Mouse (Mus musculus) R1 (cell line): ENCODE data around the gene Tdrd7.

Source experiments
- DNase-seq: peaks from one replicate; pipeline ENCODE4 v3.0.0-alpha.2; 2018; ENCODE audit warnings: low read depth, low spot score

Tdrd7 gene

GRCm38 (mm10) chr4:46041761-46042504 is 76.8 kb downstream of the Tdrd7 start:
- no peak for DNase-seq

- DNase-seq = no peak
These were observed 77.3 kb downstream of the Tdrd7 start for GRCm38 (mm10) chr4:46042505-46042850.

- no peak for DNase-seq
These were observed 78.2 kb downstream of the Tdrd7 start for GRCm38 (mm10) chr4:46043361-46043760.

- DNase-seq = no peak
These were observed 82.8 kb downstream of the Tdrd7 start for GRCm38 (mm10) chr4:46047971-46048370.

DNA sequence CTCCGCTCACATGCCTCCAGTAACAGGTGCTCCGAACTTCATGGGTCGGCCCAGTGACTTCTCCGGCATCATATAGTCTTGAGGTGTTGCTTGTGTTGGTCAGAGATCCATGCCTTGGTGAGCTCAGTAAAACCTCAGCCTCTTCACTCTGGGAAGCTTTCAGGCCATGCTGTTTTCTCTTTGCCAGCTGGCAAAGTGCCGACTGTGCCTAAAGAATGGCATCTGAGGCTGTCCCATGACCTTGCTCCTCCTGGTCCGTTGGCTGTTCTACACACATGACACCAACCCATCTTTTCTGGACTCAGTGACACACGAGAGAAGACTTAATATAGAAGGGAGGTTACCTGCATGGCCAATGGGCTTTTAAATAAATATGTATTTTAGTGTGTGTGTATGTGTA is 83.3 kb downstream of the Tdrd7 start:
- no peak for DNase-seq

GRCm38 (mm10) chr4:46053323-46054107 is 88.4 kb downstream of the Tdrd7 start:
- no peak for DNase-seq

DNA sequence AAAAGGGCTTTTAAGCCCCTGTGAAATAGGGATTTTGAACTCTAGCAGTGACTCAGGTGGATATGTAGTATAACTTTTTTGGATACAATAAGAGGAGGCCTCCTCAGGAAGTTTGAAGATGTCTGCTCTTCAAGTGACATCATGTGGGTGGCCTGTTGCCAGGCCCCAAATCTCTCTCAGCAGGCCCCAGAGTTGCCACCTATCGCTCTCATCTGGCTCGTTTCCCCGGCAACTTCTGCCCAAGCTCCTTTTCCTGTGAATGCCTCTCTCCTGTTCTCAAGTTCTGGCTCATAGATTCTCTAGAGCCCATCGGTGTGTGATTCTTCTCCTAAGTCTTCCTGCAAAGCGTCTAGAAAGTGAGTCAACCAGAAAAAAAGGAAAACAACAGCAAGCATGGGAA is 91.0 kb downstream of the Tdrd7 start:
- no peak for DNase-seq

DNA sequence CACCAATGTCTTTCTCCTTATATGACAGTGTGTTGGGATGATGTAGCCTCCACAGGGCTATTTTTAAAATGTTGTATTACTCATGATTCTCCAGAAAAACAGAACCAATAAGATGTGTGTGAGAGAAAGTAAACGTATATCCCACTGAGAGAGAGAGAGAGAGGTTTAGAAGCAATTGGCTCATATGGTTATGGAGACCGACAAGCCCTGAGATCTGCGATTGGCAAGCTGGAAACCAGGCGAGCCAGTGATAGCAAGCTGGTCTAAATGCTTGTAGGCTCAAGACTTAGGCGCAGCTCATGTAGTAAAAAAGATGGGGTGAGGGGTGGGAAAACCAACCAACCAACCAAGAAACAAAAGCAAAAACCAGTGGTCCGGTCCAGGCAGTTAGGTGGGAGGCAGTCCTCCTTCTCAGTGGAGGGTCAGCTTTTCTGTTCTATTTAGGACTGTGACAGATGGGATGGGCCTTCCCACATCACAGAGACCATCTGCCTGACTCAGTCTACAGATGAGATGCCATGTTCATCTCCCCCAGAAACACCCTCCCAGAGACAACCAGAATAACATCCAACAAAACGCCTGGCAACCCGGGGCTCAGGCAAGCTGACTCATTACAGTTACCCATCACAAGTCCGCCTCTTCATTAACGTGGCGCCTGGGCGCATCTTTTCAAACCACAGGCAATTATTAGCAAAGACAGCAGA is 96.3 kb downstream of the Tdrd7 start:
- no peak for DNase-seq

GRCm38 (mm10) chr4:46063841-46064240 is 98.7 kb downstream of the Tdrd7 start:
- no peak for DNase-seq

GRCm38 (mm10) chr4:46064263-46064662 is 99.1 kb downstream of the Tdrd7 start:
- no peak for DNase-seq

DNA sequence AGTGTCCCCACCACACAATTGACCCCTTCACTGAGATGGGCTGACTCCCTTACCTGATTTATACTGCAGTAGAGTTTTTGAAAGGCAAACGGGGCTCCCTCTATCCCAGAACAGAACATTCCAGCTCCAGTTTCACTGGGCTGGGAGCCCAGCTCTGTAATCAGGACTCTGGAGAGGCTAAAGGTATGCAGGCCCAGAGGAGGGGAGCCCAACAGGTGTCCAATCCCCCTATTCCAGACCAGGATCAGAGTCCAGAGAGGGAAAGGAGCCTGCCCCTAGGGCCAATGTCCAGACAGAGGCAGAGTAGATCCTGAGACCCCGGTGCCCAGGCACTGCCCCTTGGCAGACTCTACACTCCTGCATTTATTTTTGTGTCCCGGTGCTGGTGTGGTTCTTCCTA is 99.8 kb downstream of the Tdrd7 start:
- no peak for DNase-seq

DNA sequence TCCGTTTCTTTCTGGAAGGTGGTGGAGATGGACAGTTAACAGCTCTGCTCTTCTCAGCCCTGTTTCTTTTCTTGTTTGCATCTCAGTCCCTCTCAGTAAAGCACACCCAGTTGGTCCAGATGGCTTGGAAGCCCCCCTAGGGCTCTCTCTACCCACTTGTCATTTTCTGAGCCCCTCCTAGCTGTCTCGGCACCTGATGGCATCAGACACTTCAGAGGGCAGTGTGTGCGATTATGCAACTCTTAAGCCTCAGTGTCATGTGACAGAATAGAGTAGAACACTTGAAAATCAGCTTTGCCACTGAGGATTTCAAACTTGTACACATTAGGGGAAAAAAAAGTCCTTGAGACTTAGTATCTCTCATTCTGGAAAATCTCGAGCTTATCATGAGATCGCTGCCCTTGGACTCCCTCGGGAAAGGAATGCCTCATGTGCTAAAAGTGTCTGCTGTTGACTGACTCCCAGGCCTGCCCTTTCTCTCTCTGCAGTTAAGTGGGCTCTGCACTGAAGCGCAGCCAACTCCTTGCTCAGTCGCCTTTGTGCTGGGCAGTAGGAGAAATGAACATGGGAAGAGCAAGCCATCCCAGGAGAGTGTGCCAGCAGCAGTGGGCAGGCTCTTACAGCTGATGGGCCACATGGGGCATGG is 100.7 kb downstream of the Tdrd7 start:
- no peak for DNase-seq

DNA sequence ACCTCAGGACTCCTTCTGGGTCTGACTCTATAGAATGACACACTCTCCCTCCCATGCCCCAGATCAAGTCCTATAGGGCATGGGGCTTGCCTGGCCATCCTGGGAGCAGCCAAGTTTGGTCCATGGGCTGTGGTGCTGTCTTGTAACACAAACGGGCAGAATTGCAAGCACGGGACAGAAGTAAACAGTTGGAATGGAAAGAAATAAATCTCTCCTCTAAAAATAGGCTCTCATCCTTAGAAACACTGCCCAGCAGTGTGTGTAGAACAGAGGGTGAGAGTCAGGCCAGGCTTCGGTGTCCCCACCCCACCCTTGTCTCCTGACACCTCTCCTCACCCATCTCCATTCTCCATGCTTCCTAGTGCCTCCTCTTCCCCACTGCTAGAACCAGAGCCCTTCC is 102.9 kb downstream of the Tdrd7 start:
- no peak for DNase-seq

DNA sequence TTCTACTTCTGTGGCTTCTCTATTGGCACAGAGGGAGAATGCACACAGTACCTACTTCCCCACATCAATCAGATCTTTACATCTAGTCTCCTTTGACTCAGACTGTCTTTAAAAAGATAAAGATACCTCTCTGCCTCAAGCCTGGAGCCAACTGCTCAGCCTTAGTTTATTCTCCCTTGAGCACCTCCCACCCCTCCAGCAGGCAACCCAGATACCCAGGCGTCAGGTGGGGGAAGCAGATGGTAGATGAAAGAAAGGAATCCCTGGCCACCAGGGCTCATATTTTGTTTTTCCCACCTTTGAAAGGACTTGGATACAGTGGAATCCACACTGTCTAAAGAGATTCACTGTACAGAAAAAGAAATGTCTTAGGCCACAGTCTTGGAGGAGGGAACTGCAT is 103.4 kb downstream of the Tdrd7 start:
- no peak for DNase-seq

DNA sequence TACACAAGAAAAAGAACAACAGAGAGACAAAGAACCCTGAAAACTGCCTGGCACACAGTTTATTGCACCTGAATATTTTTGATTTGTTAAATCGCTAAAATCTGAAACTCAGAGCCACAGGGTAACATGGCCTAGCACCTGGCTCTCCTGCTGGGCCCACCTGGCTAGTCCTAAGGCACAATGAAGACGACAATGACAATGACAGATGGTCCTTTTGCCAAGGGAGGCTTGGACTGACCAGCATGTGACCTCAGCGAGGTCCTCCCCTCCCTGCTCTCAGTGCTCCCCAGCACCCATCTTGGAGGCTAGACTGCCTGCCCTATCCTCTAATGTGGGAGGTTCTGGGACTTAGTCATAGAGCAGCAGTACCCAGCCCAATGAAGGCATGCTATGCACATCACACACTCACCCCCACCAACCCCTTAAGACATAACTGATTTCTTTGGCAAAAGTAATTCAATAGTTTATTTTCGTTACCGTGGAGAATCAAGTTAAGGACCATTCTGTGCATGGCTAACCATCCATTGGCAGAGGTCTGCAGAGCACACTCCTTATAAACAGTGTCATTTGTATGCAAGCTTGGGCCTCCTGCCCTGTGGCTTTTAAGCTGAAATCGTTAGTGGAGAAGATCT is 104.8 kb downstream of the Tdrd7 start:
- no peak for DNase-seq

- no peak for DNase-seq
These were observed 107.5 kb downstream of the Tdrd7 start for GRCm38 (mm10) chr4:46072631-46073030.

DNA sequence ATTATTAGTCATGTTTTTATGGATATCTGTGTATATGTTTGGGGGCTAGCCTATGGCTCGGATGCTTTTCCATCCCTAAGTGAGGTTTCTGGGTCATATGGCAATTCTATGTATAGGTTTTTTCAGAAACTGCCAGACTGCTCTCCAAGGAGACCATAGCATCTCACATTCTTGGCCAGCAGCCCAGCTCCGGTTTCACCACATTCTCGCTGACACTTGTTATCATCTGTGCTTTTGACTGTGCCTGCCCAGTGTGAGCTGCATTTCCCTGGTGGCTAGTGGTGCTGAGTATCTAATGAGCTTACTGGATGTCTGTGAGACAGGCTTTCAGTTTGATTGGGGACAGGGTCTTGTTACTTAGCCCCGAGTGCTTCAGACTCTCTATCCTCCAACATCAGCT is 108.6 kb downstream of the Tdrd7 start:
- DNase-seq = no peak

- no peak for DNase-seq
These were observed 110.5 kb downstream of the Tdrd7 start for GRCm38 (mm10) chr4:46075664-46076063.

DNA sequence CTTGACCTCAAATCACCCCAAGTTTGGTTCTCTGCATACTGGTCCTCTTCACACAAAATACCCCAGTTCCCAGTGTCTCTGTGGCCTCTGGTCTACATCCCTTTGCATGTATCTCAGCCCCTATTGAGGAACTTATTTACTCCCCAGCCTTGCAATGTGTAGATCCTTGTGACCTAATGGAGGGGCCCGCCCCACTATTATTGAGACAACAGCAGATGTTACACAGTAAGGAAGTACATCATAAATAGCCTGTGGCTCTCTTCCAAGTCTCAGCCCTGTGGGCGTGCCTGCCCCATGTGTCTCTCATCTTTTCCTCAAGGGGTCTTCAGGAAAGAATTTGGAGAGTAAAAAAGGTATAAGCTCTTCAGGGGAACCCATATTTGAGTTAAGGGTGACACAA is 111.8 kb downstream of the Tdrd7 start:
- no peak for DNase-seq

DNA sequence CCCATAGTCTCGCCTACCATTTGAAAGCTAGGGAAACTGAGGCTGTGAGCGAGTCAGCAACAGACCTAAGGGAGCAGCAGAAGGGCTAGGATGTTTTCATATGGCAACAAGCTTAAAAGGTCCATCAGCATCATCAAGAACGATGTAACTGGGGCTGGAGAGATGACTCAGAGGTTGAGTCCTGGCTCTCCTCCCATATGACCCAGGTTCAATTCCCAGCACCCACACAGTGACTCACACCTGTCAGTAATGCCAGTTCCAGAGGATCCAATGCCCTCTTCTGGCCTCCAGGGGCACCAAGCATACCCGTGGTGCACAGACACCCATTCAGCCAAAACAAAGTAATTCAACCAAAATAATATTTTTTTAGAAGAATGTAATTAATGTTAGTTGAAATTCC is 115.1 kb downstream of the Tdrd7 start:
- DNase-seq = no peak

- DNase-seq = no peak
These were observed 117.4 kb downstream of the Tdrd7 start for GRCm38 (mm10) chr4:46082555-46082954.
